Mouse (Mus musculus) midbrain, embryonic 14.5 days (tissue): Measurements from ENCODE around the gene Iscu. TPM values are rescaled to one million over a fixed set of nuclear protein-coding genes. Genes with fewer than 3 reads are reported as not detected.

ENCODE experiments used
- ATAC-seq: fragments of 200-750 bp; cut with Nextera tagmentation; 2 replicates; pipeline ENCODE4 v1.8.0; 2017; ENCODE audit warnings: moderate number of reproducible peaks, moderate library complexity; ENCODE audit not compliant: low FRiP score, low TSS enrichment
- DNase-seq: peaks from one replicate; pipeline ENCODE4 v3.0.0-alpha.2; 2015
- H3K27ac ChIP-seq: fragments of 300-500 bp; sonication (generic); replicated peaks from 2 replicates; pipeline ENCODE4 v1.5.1; 2014; ENCODE audit warnings: mild to moderate bottlenecking, low read depth, low read length, moderate library complexity
- H3K27me3 ChIP-seq: fragments of 300-500 bp; sonication (generic); 2 replicates; pipeline ENCODE4 v1.6.1; 2014; ENCODE audit warnings: low read length, control low read depth, mixed read lengths; ENCODE audit not compliant: control insufficient read depth, insufficient read depth
- H3K36me3 ChIP-seq: fragments of 300-500 bp; sonication (generic); 2 replicates; pipeline ENCODE4 v1.6.1; 2014; ENCODE audit warnings: low read length, control low read depth; ENCODE audit not compliant: control insufficient read depth, insufficient read depth
- H3K4me1 ChIP-seq: fragments of 300-500 bp; sonication (generic); 2 replicates; pipeline ENCODE4 v1.6.1; 2014; ENCODE audit warnings: mild to moderate bottlenecking, antibody characterized with exemption, low read length, control low read depth; ENCODE audit not compliant: control insufficient read depth, insufficient read depth
- H3K4me2 ChIP-seq: fragments of 300-500 bp; sonication (generic); 2 replicates; pipeline ENCODE4 v1.6.1; 2014; ENCODE audit warnings: mild to moderate bottlenecking, low read length, moderate library complexity
- H3K4me3 ChIP-seq: fragments of 300-500 bp; sonication (generic); replicated peaks from 2 replicates; pipeline ENCODE4 v1.5.1; 2014; ENCODE audit warnings: low read depth, low read length
- H3K9ac ChIP-seq: fragments of 300-500 bp; sonication (generic); replicated peaks from 2 replicates; pipeline ENCODE4 v1.6.1; 2014; ENCODE audit warnings: mild to moderate bottlenecking, low read length, moderate library complexity
- H3K9me3 ChIP-seq: fragments of 300-500 bp; sonication (generic); 2 replicates; pipeline ENCODE4 v1.6.1; 2016; ENCODE audit warnings: low read length, control low read depth, mixed read lengths; ENCODE audit not compliant: control insufficient read depth
- WGBS: fragments of 180-500 bp; shearing (Covaris S2); extraction: QIAGEN DNeasy Blood & Tissue Kit; methylation state at CpG from one replicate; pipeline ENCODE4 v1.1.7; 2014; 5-methylcytosine and 5-hydroxymethylcytosine counted together
- polyA plus RNA-seq: library from polyadenylated mRNA; unstranded; fragments of >200 nt; fragmentation: Nextera tagmentation; extraction: Ambion mirVana; gene quantifications from 2 replicates; pipeline ENCODE4 v1.2.1, GENCODE M21; 2014

Gene Iscu
- polyA plus RNA-seq, 1 experiment from 2014 or later: 87.6 TPM

- Histone ChIP-seq H3K9me3 (0 out of 2 replicates have a peak, but pooled peaks cover 4% of the 10 kb centered on the region), H3K4me3 (no peak overlapping the region), H3K4me1 (0 out of 2 replicates have a peak, but pooled peaks cover 3% of the 10 kb centered on the region), H3K4me2 (no peak overlapping the region), H3K36me3 (no peaks in the 10 kb centered on the region), H3K27ac (no peak overlapping the region), H3K9ac (no peak overlapping the region), H3K27me3 (no peaks in the 10 kb centered on the region)
- ATAC-seq (no peak), DNase-seq (no peak)
- WGBS: 23% methylated on average over 9 of the region's 9 CpGs
Measured at GRCm38 (mm10) chr5:113813608-113814007, 41.1 kb downstream of the Iscu start.

GRCm38 (mm10) chr5:113814111-113815040 lies 41.8 kb downstream of the Iscu start:
- H3K4me2 ChIP-seq: no peak overlapping the region
- H3K27me3 ChIP-seq: no peaks in the 10 kb centered on the region
- H3K27ac ChIP-seq: no peak overlapping the region
- H3K4me1 ChIP-seq: 0 out of 2 replicates have a peak, but pooled peaks cover 3% of the 10 kb centered on the region
- DNase-seq (no peak), ATAC-seq (no peak)
- no peak overlapping the region for H3K9ac ChIP-seq
- no peaks in the 10 kb centered on the region for H3K36me3 ChIP-seq
- H3K9me3 ChIP-seq: 0 out of 2 replicates have a peak, but pooled peaks cover 4% of the 10 kb centered on the region
- H3K4me3 ChIP-seq: no peak overlapping the region
- WGBS: 40% methylated on average over 27 of the region's 27 CpGs

GRCm38 (mm10) chr5:113815041-113815389 lies 42.5 kb downstream of the Iscu start:
- H3K27ac ChIP-seq: no peak overlapping the region
- H3K4me3 ChIP-seq: no peak overlapping the region
- DNase-seq (no peak), ATAC-seq (no peak; the same call in 1 of the 2 replicates)
- H3K4me1 ChIP-seq: 0 out of 2 replicates have a peak, but pooled peaks cover 3% of the 10 kb centered on the region
- no peaks in the 10 kb centered on the region for H3K27me3 ChIP-seq
- H3K4me2 ChIP-seq: no peak overlapping the region
- 56% methylated on average over 11 of the region's 11 CpGs for WGBS
- no peak overlapping the region for H3K9ac ChIP-seq
- 0 out of 2 replicates have a peak, but pooled peaks cover 4% of the 10 kb centered on the region for H3K9me3 ChIP-seq
- no peaks in the 10 kb centered on the region for H3K36me3 ChIP-seq

GRCm38 (mm10) chr5:113815638-113816152 lies 43.1 kb downstream of the Iscu start:
- H3K4me2 ChIP-seq: no peak overlapping the region
- H3K36me3 ChIP-seq: no peaks in the 10 kb centered on the region
- 0 out of 2 replicates have a peak, but pooled peaks cover 4% of the 10 kb centered on the region for H3K9me3 ChIP-seq
- DNase-seq: peak; percentile 88
- no peaks in the 10 kb centered on the region for H3K27me3 ChIP-seq
- 0 out of 2 replicates have a peak, but pooled peaks cover 3% of the 10 kb centered on the region for H3K4me1 ChIP-seq
- ATAC-seq: no peak
- H3K9ac ChIP-seq: no peak overlapping the region
- 11% methylated on average over 15 of the region's 15 CpGs for WGBS
- H3K27ac ChIP-seq: no peak overlapping the region
- H3K4me3 ChIP-seq: no peak overlapping the region

GRCm38 (mm10) chr5:113818572-113818971 lies 46.0 kb downstream of the Iscu start:
- WGBS: 69% methylated on average over 14 of the region's 14 CpGs
- Histone ChIP-seq H3K4me3 (no peak overlapping the region), H3K4me2 (no peak overlapping the region), H3K9ac (no peak overlapping the region), H3K27ac (no peak overlapping the region), H3K36me3 (no peaks in the 10 kb centered on the region), H3K9me3 (no peaks in the 10 kb centered on the region), H3K27me3 (no peaks in the 10 kb centered on the region), H3K4me1 (0 out of 2 replicates have a peak, but pooled peaks cover 3% of the 10 kb centered on the region)
- ATAC-seq: no peak
- peak; percentile 75 for DNase-seq

- H3K4me1 ChIP-seq: no peaks in the 10 kb centered on the region
Measured at GRCm38 (mm10) chr5:113824228-113824627, 51.7 kb downstream of the Iscu start.

GRCm38 (mm10) chr5:113825558-113825957 lies 53.0 kb downstream of the Iscu start:
- Histone ChIP-seq H3K4me1 (no peaks in the 10 kb centered on the region), H3K27me3 (no peaks in the 10 kb centered on the region), H3K4me2 (no peak overlapping the region), H3K36me3 (no peaks in the 10 kb centered on the region), H3K27ac (no peak overlapping the region), H3K9me3 (no peaks in the 10 kb centered on the region), H3K9ac (no peak overlapping the region), H3K4me3 (no peak overlapping the region)
- DNase-seq (no peak), ATAC-seq (no peak)
- 87% methylated on average over 7 of the region's 7 CpGs for WGBS

More at GRCm38 (mm10) chr5:113824228-113824627, 51.7 kb downstream of the Iscu start:
- DNase-seq (no peak), ATAC-seq (no peak)
- no peak overlapping the region for H3K4me3 ChIP-seq
- no peaks in the 10 kb centered on the region for H3K9me3 ChIP-seq
- H3K4me2 ChIP-seq: no peak overlapping the region
- no peak overlapping the region for H3K9ac ChIP-seq
- H3K27ac ChIP-seq: no peak overlapping the region
- no peaks in the 10 kb centered on the region for H3K36me3 ChIP-seq
- 85% methylated on average over 4 of the region's 4 CpGs for WGBS
- no peaks in the 10 kb centered on the region for H3K27me3 ChIP-seq

- Histone ChIP-seq H3K9ac (no peak overlapping the region), H3K4me2 (no peak overlapping the region), H3K4me1 (no peaks in the 10 kb centered on the region), H3K36me3 (no peaks in the 10 kb centered on the region), H3K4me3 (no peak overlapping the region), H3K9me3 (no peaks in the 10 kb centered on the region), H3K27ac (no peak overlapping the region), H3K27me3 (no peaks in the 10 kb centered on the region)
- no peak for ATAC-seq
- WGBS: 94% methylated on average over 4 of the region's 4 CpGs
- DNase-seq: no peak
Measured at GRCm38 (mm10) chr5:113826619-113827018, 54.1 kb downstream of the Iscu start.
